Mouse (Mus musculus) embryonic facial prominence, embryonic 13.5 days (tissue): ENCODE measurements around the gene Ufsp2. TPM values are rescaled to one million over a fixed set of nuclear protein-coding genes. Genes with fewer than 3 reads are reported as not detected.

ENCODE experiments used
- ATAC-seq: fragments of 200-750 bp; cut with Nextera tagmentation; 2 replicates; pipeline ENCODE4 v1.8.0; 2017; ENCODE audit warnings: low read depth; ENCODE audit not compliant: insufficient number of reproducible peaks, insufficient read depth, low FRiP score, low TSS enrichment
- H3K27ac ChIP-seq: fragments of 300-500 bp; sonication (generic); 2 replicates; pipeline ENCODE4 v1.5.1; 2015; ENCODE audit warnings: moderate library complexity, mild to moderate bottlenecking, inconsistent platforms
- H3K27me3 ChIP-seq: fragments of 300-500 bp; sonication (generic); 2 replicates; pipeline ENCODE4 v1.6.1; 2015; ENCODE audit warnings: mild to moderate bottlenecking, inconsistent platforms
- H3K36me3 ChIP-seq: fragments of 300-500 bp; sonication (generic); 2 replicates; pipeline ENCODE4 v1.6.1; 2015; ENCODE audit warnings: mild to moderate bottlenecking, inconsistent platforms
- H3K4me1 ChIP-seq: fragments of 300-500 bp; sonication (generic); 2 replicates; pipeline ENCODE4 v1.6.1; 2015; ENCODE audit warnings: inconsistent platforms
- H3K4me2 ChIP-seq: fragments of 300-500 bp; sonication (generic); 2 replicates; pipeline ENCODE4 v1.6.1; 2015; ENCODE audit warnings: moderate library complexity, mild to moderate bottlenecking, inconsistent platforms
- H3K4me3 ChIP-seq: fragments of 300-500 bp; sonication (generic); 2 replicates; pipeline ENCODE4 v1.5.1; 2015; ENCODE audit warnings: mild to moderate bottlenecking, inconsistent platforms
- H3K9ac ChIP-seq: fragments of 300-500 bp; sonication (generic); 2 replicates; pipeline ENCODE4 v1.6.1; 2015; ENCODE audit warnings: mild to moderate bottlenecking, inconsistent platforms
- H3K9me3 ChIP-seq: fragments of 300-500 bp; sonication (generic); 2 replicates; pipeline ENCODE4 v1.6.1; 2016; ENCODE audit warnings: inconsistent platforms
- WGBS: fragments of 180-500 bp; shearing (Covaris S2); methylation state at CpG from one replicate; pipeline ENCODE4 v1.1.7; 2015; ENCODE audit warnings: mixed read lengths; 5-methylcytosine and 5-hydroxymethylcytosine counted together
- polyA plus RNA-seq: library from polyadenylated mRNA; unstranded; fragments of >200 nt; fragmentation: Nextera tagmentation; extraction: Ambion mirVana; gene quantifications from 2 replicates; pipeline ENCODE4 v1.2.1, GENCODE M21; 2015

Ufsp2 gene
- polyA plus RNA-seq, 1 experiment from 2014 or later, result 94.7 TPM

DNA sequence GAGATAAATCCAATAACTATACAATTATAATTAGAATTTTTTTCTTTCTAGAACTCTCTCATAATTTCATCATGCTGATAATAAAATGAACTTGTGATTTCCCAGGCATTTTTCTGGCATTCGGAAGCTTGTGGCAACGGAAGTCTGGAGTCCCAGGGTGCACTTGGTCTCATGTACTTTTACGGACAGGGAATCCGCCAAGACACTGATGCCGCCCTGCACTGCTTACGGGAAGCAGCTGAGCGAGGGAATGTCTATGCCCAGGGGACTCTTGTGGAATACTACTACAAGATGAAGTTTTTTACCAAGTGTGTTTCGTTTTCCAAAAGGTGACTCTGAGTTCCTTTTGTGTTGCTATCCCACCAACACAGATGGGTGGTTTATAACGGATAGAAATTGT, 47.4 kb downstream of the Ufsp2 start:
- whole genome bisulfite sequencing, result 84% methylated on average over 9 of the region's 9 CpGs
- Histone ChIP-seq H3K4me2 (no peak overlapping the region), H3K4me1 (peaks cover 5% of the 10 kb centered on the region), H3K9me3 (no peaks in the 10 kb centered on the region), H3K27ac (no peak overlapping the region), H3K27me3 (no peaks in the 10 kb centered on the region), H3K9ac (no peak overlapping the region), H3K4me3 (no peak overlapping the region), H3K36me3 (no peaks in the 10 kb centered on the region)
- ATAC-seq, result no peak

DNA sequence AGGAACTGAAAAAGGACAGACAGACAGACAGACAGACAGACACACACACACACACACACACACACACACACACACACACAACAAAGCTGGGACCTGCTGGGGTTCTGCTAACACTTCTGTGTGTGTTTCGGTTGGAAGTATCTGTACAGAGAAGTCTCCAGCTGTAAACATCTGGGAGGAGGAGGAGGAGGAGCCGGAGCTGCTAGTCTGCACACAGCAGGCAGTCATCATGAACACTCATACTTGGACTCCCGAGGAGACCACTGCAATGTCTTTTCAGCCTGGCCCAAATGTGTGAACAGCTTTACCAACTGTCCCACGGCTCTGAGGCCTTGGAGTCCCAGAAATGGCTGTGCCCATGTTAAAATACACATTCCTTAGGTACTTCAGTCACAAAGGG, 49.1 kb downstream of the Ufsp2 start:
- Histone ChIP-seq H3K27ac (no peak overlapping the region), H3K4me3 (no peak overlapping the region), H3K27me3 (no peaks in the 10 kb centered on the region), H3K4me1 (peaks cover 5% of the 10 kb centered on the region), H3K9me3 (no peaks in the 10 kb centered on the region), H3K9ac (no peak overlapping the region), H3K4me2 (no peak overlapping the region), H3K36me3 (no peaks in the 10 kb centered on the region)
- ATAC-seq, result no peak
- 53% methylated on average over 4 of the region's 4 CpGs for WGBS

DNA sequence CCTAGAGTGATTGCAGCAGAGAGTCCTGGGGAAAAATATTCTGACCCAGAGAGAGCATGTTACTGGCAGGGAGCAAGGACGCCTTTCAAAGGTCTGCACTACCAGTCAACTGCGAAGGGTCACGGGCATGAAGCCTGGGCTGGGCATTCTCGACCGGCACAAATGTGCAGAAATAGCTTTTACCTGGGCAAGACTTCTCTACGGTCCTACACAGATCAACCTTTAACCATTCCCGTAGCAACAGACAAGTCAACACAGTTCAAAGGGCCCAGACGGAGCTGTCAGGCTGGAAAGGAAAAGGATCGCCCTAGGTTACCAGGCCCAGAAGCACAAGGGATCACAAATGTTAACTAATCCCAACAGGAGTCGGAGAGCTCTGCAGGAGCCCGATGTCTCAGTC, 60.9 kb downstream of the Ufsp2 start:
- H3K4me1 ChIP-seq, result peaks cover 3% of the 10 kb centered on the region; the same call in 1 of the 2 replicates
- no peak overlapping the region for H3K4me2 ChIP-seq
- H3K36me3 ChIP-seq, result peaks cover 11% of the 10 kb centered on the region; the same call in 1 of the 2 replicates
- no peak for ATAC-seq
- no peak overlapping the region for H3K27ac ChIP-seq
- WGBS, result 71% methylated on average over 11 of the region's 11 CpGs
- H3K27me3 ChIP-seq, result no peaks in the 10 kb centered on the region
- H3K9ac ChIP-seq, result no peak overlapping the region
- no peaks in the 10 kb centered on the region for H3K9me3 ChIP-seq
- no peak overlapping the region for H3K4me3 ChIP-seq

DNA sequence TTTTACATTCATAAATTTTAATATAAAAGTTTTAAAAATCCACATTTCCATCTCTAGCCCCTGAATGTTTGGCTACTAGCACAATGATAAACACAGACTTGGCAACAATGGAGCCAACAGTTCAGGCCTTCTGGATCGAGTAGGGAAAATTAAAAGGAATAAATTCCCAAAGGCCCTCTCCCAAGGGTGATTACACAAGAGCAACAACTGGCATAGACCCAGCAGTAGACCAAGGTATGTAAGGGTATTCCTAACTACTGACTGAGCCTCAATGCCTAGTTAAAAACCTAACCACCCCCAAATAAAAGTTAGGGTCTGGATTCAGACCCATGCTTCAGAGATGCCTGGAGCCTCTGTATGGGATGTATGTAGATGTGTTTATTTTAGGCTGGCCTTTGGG, 64.3 kb downstream of the Ufsp2 start:
- WGBS, result 67% methylated on average over 1 of the region's 1 CpGs
- Histone ChIP-seq H3K4me1 (no peaks in the 10 kb centered on the region), H3K27ac (no peak overlapping the region), H3K4me3 (no peak overlapping the region), H3K4me2 (no peak overlapping the region), H3K27me3 (no peaks in the 10 kb centered on the region), H3K9me3 (no peaks in the 10 kb centered on the region), H3K36me3 (peaks cover 22% of the 10 kb centered on the region), H3K9ac (no peak overlapping the region)
- ATAC-seq, result no peak

DNA sequence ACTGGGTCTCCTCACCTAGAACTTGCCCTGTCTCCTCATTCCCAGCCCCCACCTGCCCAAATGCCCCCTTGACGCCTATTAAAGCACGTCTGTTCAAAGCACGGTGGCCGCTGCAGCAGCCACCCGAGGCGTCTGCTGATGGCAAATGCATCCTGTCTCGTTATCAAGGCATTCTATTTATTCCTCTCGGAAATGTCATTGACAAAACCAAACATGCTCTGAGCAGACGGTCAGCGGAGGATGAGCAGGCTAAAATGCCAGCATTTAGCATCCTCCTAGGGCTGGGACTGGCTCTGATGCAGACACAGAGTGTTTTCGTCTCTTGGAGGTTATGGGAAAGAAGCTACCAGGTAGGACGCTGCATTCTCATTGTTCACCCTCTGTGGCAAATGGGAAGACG, 64.9 kb downstream of the Ufsp2 start:
- Histone ChIP-seq H3K4me1 (no peaks in the 10 kb centered on the region), H3K27ac (no peak overlapping the region), H3K9me3 (no peaks in the 10 kb centered on the region), H3K36me3 (peaks cover 21% of the 10 kb centered on the region), H3K4me3 (no peak overlapping the region), H3K27me3 (no peaks in the 10 kb centered on the region), H3K9ac (no peak overlapping the region), H3K4me2 (no peak overlapping the region)
- WGBS, result 76% methylated on average over 13 of the region's 13 CpGs
- no peak for ATAC-seq

Other genes starting within 250 kb of the Ufsp2 start
- gene Pdlim3, start 90.1 kb upstream of the Ufsp2 start, polyA plus RNA-seq, result 15.9 and 18.2 TPM in 2 replicates
- not detected in 2 replicates for gene Ccdc110, start 40.9 kb upstream of the Ufsp2 start, polyA plus RNA-seq
- 4.7 and 5.8 TPM in 2 replicates for gene 1700029J07Rik, start 276 bp upstream of the Ufsp2 start, polyA plus RNA-seq
- 0.43 and 0.48 TPM in 2 replicates for gene Lrp2bp, start 23.8 kb downstream of the Ufsp2 start, polyA plus RNA-seq
- 22.0 and 30.2 TPM in 2 replicates for gene Ankrd37, start 30.2 kb downstream of the Ufsp2 start, polyA plus RNA-seq
- 36.1 and 39.5 TPM in 2 replicates for gene Cfap97, start 176.2 kb downstream of the Ufsp2 start, polyA plus RNA-seq
- gene Snx25, start 176.6 kb downstream of the Ufsp2 start, polyA plus RNA-seq, result 7.8 and 8.3 TPM in 2 replicates
- 540 and 549 TPM in 2 replicates for gene Slc25a4, start 235.8 kb downstream of the Ufsp2 start, polyA plus RNA-seq